Mouse (Mus musculus) limb, embryonic 15.5 days (tissue): Measurements from ENCODE around the gene Plxnb2. TPM values are rescaled to one million over a fixed set of nuclear protein-coding genes. Genes with fewer than 3 reads are reported as not detected.

Experiments
- ATAC-seq: fragments of 200-750 bp; cut with Nextera tagmentation; 2 replicates; pipeline ENCODE4 v1.8.0; 2017; ENCODE audit warnings: low read depth, moderate TSS enrichment; ENCODE audit not compliant: insufficient number of reproducible peaks, low FRiP score, low TSS enrichment
- H3K27ac ChIP-seq: fragments of 300-500 bp; sonication (generic); 2 replicates; pipeline ENCODE4 v1.5.1; 2015; ENCODE audit warnings: moderate library complexity, mild to moderate bottlenecking, inconsistent platforms
- H3K27me3 ChIP-seq: fragments of 300-500 bp; sonication (generic); 2 replicates; pipeline ENCODE4 v1.6.1; 2015; ENCODE audit warnings: inconsistent platforms
- H3K36me3 ChIP-seq: fragments of 300-500 bp; sonication (generic); 2 replicates; pipeline ENCODE4 v1.6.1; 2015; ENCODE audit warnings: inconsistent platforms
- H3K4me1 ChIP-seq: fragments of 300-500 bp; sonication (generic); 2 replicates; pipeline ENCODE4 v1.6.1; 2015; ENCODE audit warnings: inconsistent platforms
- H3K4me2 ChIP-seq: fragments of 300-500 bp; sonication (generic); 2 replicates; pipeline ENCODE4 v1.6.1; 2015; ENCODE audit warnings: mild to moderate bottlenecking, inconsistent platforms
- H3K4me3 ChIP-seq: fragments of 300-500 bp; sonication (generic); 2 replicates; pipeline ENCODE4 v1.5.1; 2015; ENCODE audit warnings: mild to moderate bottlenecking, inconsistent platforms
- H3K9ac ChIP-seq: fragments of 300-500 bp; sonication (generic); 2 replicates; pipeline ENCODE4 v1.6.1; 2015; ENCODE audit warnings: inconsistent platforms
- H3K9me3 ChIP-seq: fragments of 300-500 bp; sonication (generic); 2 replicates; pipeline ENCODE4 v1.6.1; 2016; ENCODE audit warnings: inconsistent platforms
- WGBS: fragments of 180-500 bp; shearing (Covaris S2); methylation state at CpG from one replicate; pipeline ENCODE4 v1.1.7; 2015; 5-methylcytosine and 5-hydroxymethylcytosine counted together
- polyA plus RNA-seq: library from polyadenylated mRNA; unstranded; fragments of >200 nt; fragmentation: Nextera tagmentation; extraction: Ambion mirVana; gene quantifications from 2 replicates; pipeline ENCODE4 v1.2.1, GENCODE M21; 2015

Gene Plxnb2
- polyA plus RNA-seq, 1 experiment from 2014 or later, result 149 TPM

- no peaks in the 10 kb centered on the region for H3K27me3 ChIP-seq
- 1% methylated on average over 38 of the region's 38 CpGs for WGBS
- H3K27ac ChIP-seq, result peak within 1 kb of the TSS; percentile 100
- H3K4me3 ChIP-seq, result peak within 1 kb of the TSS; percentile 89
- H3K9ac ChIP-seq, result peak within 1 kb of the TSS; percentile 93
- H3K36me3 ChIP-seq, result 0 out of 2 replicates have a peak, but pooled peaks cover 3% of the 10 kb centered on the region
- peaks cover 14% of the 10 kb centered on the region for H3K4me1 ChIP-seq
- H3K9me3 ChIP-seq, result no peaks in the 10 kb centered on the region
- peak; percentile 98 for ATAC-seq
- peak within 1 kb of the TSS; percentile 66 for H3K4me2 ChIP-seq
Measured at GRCm38 (mm10) chr15:89196313-89196706, 15.7 kb upstream of the Plxnb2 start, which contains the start of gene Dennd6b. Dennd6b (minus strand) TSS chr15:89196496.

- no peaks in the 10 kb centered on the region for H3K27me3 ChIP-seq
- peak overlapping the region; percentile 89 for H3K4me3 ChIP-seq
- WGBS, result under 1% methylated on average over 25 of the region's 25 CpGs
- peak; percentile 94 for ATAC-seq
- no peaks in the 10 kb centered on the region for H3K9me3 ChIP-seq
- H3K4me2 ChIP-seq, result peak overlapping the region; percentile 66
- peak overlapping the region; percentile 93 for H3K9ac ChIP-seq
- H3K36me3 ChIP-seq, result 0 out of 2 replicates have a peak, but pooled peaks cover 3% of the 10 kb centered on the region
- peaks cover 14% of the 10 kb centered on the region for H3K4me1 ChIP-seq
- peak overlapping the region; percentile 100 for H3K27ac ChIP-seq
Measured at GRCm38 (mm10) chr15:89195690-89196312, 15.2 kb upstream of the Plxnb2 start.

- peaks cover 7% of the 10 kb centered on the region; the same call in 1 of the 2 replicates for H3K36me3 ChIP-seq
- peaks cover 14% of the 10 kb centered on the region for H3K4me1 ChIP-seq
- peak overlapping the region; percentile 93 for H3K9ac ChIP-seq
- no peaks in the 10 kb centered on the region for H3K9me3 ChIP-seq
- H3K27ac ChIP-seq, result peak overlapping the region; percentile 100
- H3K4me2 ChIP-seq, result peak overlapping the region; percentile 66
- ATAC-seq, result no peak
- no peaks in the 10 kb centered on the region for H3K27me3 ChIP-seq
- peak overlapping the region; percentile 89 for H3K4me3 ChIP-seq
- WGBS, result 26% methylated on average over 6 of the region's 6 CpGs
Measured at GRCm38 (mm10) chr15:89195261-89195681, 14.7 kb upstream of the Plxnb2 start.

GRCm38 (mm10) chr15:89184937-89185227 is 4.3 kb upstream of the Plxnb2 start:
- Histone ChIP-seq H3K27ac (no peak overlapping the region), H3K4me3 (no peak overlapping the region), H3K4me2 (no peak overlapping the region), H3K27me3 (no peaks in the 10 kb centered on the region), H3K4me1 (peaks cover 24% of the 10 kb centered on the region), H3K9me3 (no peaks in the 10 kb centered on the region), H3K36me3 (peaks cover 24% of the 10 kb centered on the region), H3K9ac (no peak overlapping the region)
- no peak for ATAC-seq
- 83% methylated on average over 5 of the region's 5 CpGs for WGBS

GRCm38 (mm10) chr15:89184141-89184936 is 3.8 kb upstream of the Plxnb2 start:
- Histone ChIP-seq H3K9ac (no peak overlapping the region), H3K4me2 (no peak overlapping the region), H3K27ac (no peak overlapping the region), H3K27me3 (no peaks in the 10 kb centered on the region), H3K4me1 (peaks cover 27% of the 10 kb centered on the region), H3K9me3 (no peaks in the 10 kb centered on the region), H3K4me3 (no peak overlapping the region), H3K36me3 (peaks cover 22% of the 10 kb centered on the region)
- WGBS, result 50% methylated on average over 5 of the region's 5 CpGs
- ATAC-seq, result no peak

- no peak for ATAC-seq
- 43% methylated on average over 5 of the region's 5 CpGs for WGBS
- H3K27me3 ChIP-seq, result no peaks in the 10 kb centered on the region
- no peak overlapping the region for H3K4me3 ChIP-seq
- H3K4me2 ChIP-seq, result no peak overlapping the region
- H3K27ac ChIP-seq, result peak overlapping the region; percentile 57; the same call in 1 of the 2 replicates
- no peaks in the 10 kb centered on the region for H3K9me3 ChIP-seq
- peaks cover 42% of the 10 kb centered on the region for H3K4me1 ChIP-seq
- no peak overlapping the region for H3K9ac ChIP-seq
- peaks cover 18% of the 10 kb centered on the region for H3K36me3 ChIP-seq
Measured at GRCm38 (mm10) chr15:89182842-89183241, 2.3 kb upstream of the Plxnb2 start.

GRCm38 (mm10) chr15:89182328-89182741 is 1.7 kb upstream of the Plxnb2 start:
- H3K4me1 ChIP-seq, result peaks cover 47% of the 10 kb centered on the region
- no peak for ATAC-seq
- H3K36me3 ChIP-seq, result peaks cover 15% of the 10 kb centered on the region
- H3K27ac ChIP-seq, result peak overlapping the region; percentile 57
- 39% methylated on average over 6 of the region's 6 CpGs for WGBS
- H3K9me3 ChIP-seq, result no peaks in the 10 kb centered on the region
- no peak overlapping the region for H3K4me3 ChIP-seq
- no peaks in the 10 kb centered on the region for H3K27me3 ChIP-seq
- H3K9ac ChIP-seq, result no peak overlapping the region
- no peak overlapping the region for H3K4me2 ChIP-seq

- H3K9ac ChIP-seq, result no peak overlapping the region
- peak overlapping the region; percentile 83 for H3K4me3 ChIP-seq
- H3K9me3 ChIP-seq, result no peaks in the 10 kb centered on the region
- ATAC-seq, result no peak
- H3K4me2 ChIP-seq, result peak overlapping the region; percentile 71
- 66% methylated on average over 10 of the region's 10 CpGs for WGBS
- peaks cover 10% of the 10 kb centered on the region for H3K36me3 ChIP-seq
- peak overlapping the region; percentile 57; the same call in 1 of the 2 replicates for H3K27ac ChIP-seq
- H3K27me3 ChIP-seq, result no peaks in the 10 kb centered on the region
- H3K4me1 ChIP-seq, result peaks cover 53% of the 10 kb centered on the region
Measured at GRCm38 (mm10) chr15:89181561-89182270, 1.1 kb upstream of the Plxnb2 start.

- Histone ChIP-seq H3K4me2 (peak overlapping the region; percentile 71), H3K27me3 (no peaks in the 10 kb centered on the region), H3K4me1 (peaks cover 69% of the 10 kb centered on the region), H3K9ac (peak overlapping the region; percentile 85), H3K27ac (peak overlapping the region; percentile 94), H3K36me3 (no peaks in the 10 kb centered on the region), H3K4me3 (peak overlapping the region; percentile 83), H3K9me3 (no peaks in the 10 kb centered on the region)
- no peak for ATAC-seq
- under 1% methylated on average over 26 of the region's 26 CpGs for WGBS
Measured at GRCm38 (mm10) chr15:89180081-89180541, 477 bp downstream of the Plxnb2 start.

- Histone ChIP-seq H3K27me3 (no peaks in the 10 kb centered on the region), H3K27ac (peak overlapping the region; percentile 94), H3K4me1 (peaks cover 71% of the 10 kb centered on the region), H3K9me3 (no peaks in the 10 kb centered on the region), H3K4me2 (peak overlapping the region; percentile 71), H3K36me3 (no peaks in the 10 kb centered on the region), H3K9ac (peak overlapping the region; percentile 85), H3K4me3 (peak overlapping the region; percentile 83)
- no peak for ATAC-seq
- WGBS, result under 1% methylated on average over 6 of the region's 6 CpGs
Measured at GRCm38 (mm10) chr15:89179630-89179964, 991 bp downstream of the Plxnb2 start.

GRCm38 (mm10) chr15:89178954-89179629 is 1.5 kb downstream of the Plxnb2 start:
- Histone ChIP-seq H3K4me2 (peak overlapping the region; percentile 71), H3K36me3 (no peaks in the 10 kb centered on the region), H3K27ac (peak overlapping the region; percentile 94), H3K9me3 (no peaks in the 10 kb centered on the region), H3K4me3 (peak overlapping the region; percentile 83), H3K27me3 (no peaks in the 10 kb centered on the region), H3K4me1 (peaks cover 75% of the 10 kb centered on the region), H3K9ac (peak overlapping the region; percentile 85)
- WGBS, result under 1% methylated on average over 16 of the region's 16 CpGs
- ATAC-seq, result 0 out of 2 replicates have a peak, but pooled peaks have one; percentile 27
